Mouse (Mus musculus) bone marrow, adult 2 months (tissue): Measurements from ENCODE around the gene Gabbr2.

Experiments
- CTCF ChIP-seq: fragments of 200-500 bp; IDR thresholded peaks from 2 replicates; pipeline ENCODE4 v1.5.1; 2011; ENCODE audit warnings: low read length, control low read depth; ENCODE audit not compliant: control insufficient read depth, insufficient read depth
- POLR2A ChIP-seq: fragments of 200-500 bp; IDR thresholded peaks from 2 replicates; pipeline ENCODE4 v1.6.1; 2011; ENCODE audit warnings: low read depth, mild to moderate bottlenecking, control low read depth, low read length, borderline replicate concordance; ENCODE audit not compliant: control insufficient read depth

GRCm38 (mm10) chr4:46634881-46635280, 356.8 kb downstream of the Gabbr2 start:
- TF ChIP-seq CTCF (no peak), POLR2A (no peak)
